Mouse (Mus musculus) heart, postnatal 0 days (tissue): Measurements from ENCODE around the gene Dnajc10. TPM values are rescaled to one million over a fixed set of nuclear protein-coding genes. Genes with fewer than 3 reads are reported as not detected.

Experiments
- ATAC-seq: fragments of 200-750 bp; cut with Nextera tagmentation; 2 replicates; pipeline ENCODE4 v1.8.0; 2017; ENCODE audit warnings: low read depth, moderate number of reproducible peaks, moderate library complexity; ENCODE audit not compliant: insufficient read depth
- DNase-seq: peaks from one replicate; pipeline ENCODE4 v3.0.0-alpha.2; 2016; ENCODE audit warnings: low spot score
- H3K27ac ChIP-seq: fragments of 300-500 bp; sonication (generic); 2 replicates; pipeline ENCODE4 v1.5.1; 2014; ENCODE audit warnings: low read depth, mild to moderate bottlenecking
- H3K27me3 ChIP-seq: fragments of 300-500 bp; sonication (generic); 2 replicates; pipeline ENCODE4 v1.6.1; 2014; ENCODE audit warnings: low read length, mixed read lengths; ENCODE audit not compliant: control insufficient read depth, insufficient read depth
- H3K36me3 ChIP-seq: fragments of 300-500 bp; sonication (generic); replicated peaks from 2 replicates; pipeline ENCODE4 v1.6.1; 2014; ENCODE audit warnings: low read length, mixed read lengths; ENCODE audit not compliant: control insufficient read depth, insufficient read depth
- H3K4me1 ChIP-seq: fragments of 300-500 bp; sonication (generic); 2 replicates; pipeline ENCODE4 v1.6.1; 2014; ENCODE audit warnings: antibody characterized with exemption; ENCODE audit not compliant: control insufficient read depth, insufficient read depth
- H3K4me2 ChIP-seq: fragments of 300-500 bp; sonication (generic); 2 replicates; pipeline ENCODE4 v1.6.1; 2014; ENCODE audit warnings: low read depth, mild to moderate bottlenecking, low read length, moderate library complexity
- H3K4me3 ChIP-seq: fragments of 300-500 bp; sonication (generic); 2 replicates; pipeline ENCODE4 v1.5.1; 2014; ENCODE audit warnings: low read depth, low read length
- H3K9ac ChIP-seq: fragments of 300-500 bp; sonication (generic); replicated peaks from 2 replicates; pipeline ENCODE4 v1.6.1; 2014; ENCODE audit warnings: low read depth, low read length, mixed read lengths
- H3K9me3 ChIP-seq: fragments of 300-500 bp; sonication (generic); replicated peaks from 2 replicates; pipeline ENCODE4 v1.6.1; 2016; ENCODE audit warnings: low read length; ENCODE audit not compliant: control insufficient read depth
- CTCF ChIP-seq: IDR thresholded peaks from 2 replicates; pipeline ENCODE4 v1.5.1; 2016; ENCODE audit warnings: antibody characterized with exemption, control low read depth, low read depth
- EP300 ChIP-seq: IDR thresholded peaks from 2 replicates; pipeline ENCODE4 v1.6.1; 2016; ENCODE audit warnings: antibody characterized with exemption, low read depth
- WGBS: fragments of 180-500 bp; shearing (Covaris S2); extraction: QIAGEN DNeasy Blood & Tissue Kit; methylation state at CpG from one replicate; pipeline ENCODE4 v1.1.7; 2014; 5-methylcytosine and 5-hydroxymethylcytosine counted together
- polyA plus RNA-seq: library from polyadenylated mRNA; unstranded; fragments of >200 nt; fragmentation: Nextera tagmentation; extraction: Ambion mirVana; gene quantifications from 2 replicates; pipeline ENCODE4 v1.2.1, GENCODE M21; 2015
- total RNA-seq: library from RNA; depleted of rRNA; stranded (reverse); fragments of >200 nt; gene quantifications from 2 replicates; pipeline ENCODE4 v1.2.3, GENCODE M21; 2014; ENCODE audit warnings: low replicate concordance

Dnajc10 gene
- total and polyA plus RNA-seq, 2 experiments from 2014 or later, result 30.8 to 45.2 TPM

GRCm38 (mm10) chr2:80314201-80314600 lies 1.1 kb upstream of the Dnajc10 start:
- Histone ChIP-seq H3K9me3 (no peaks in the 10 kb centered on the region), H3K4me3 (peak overlapping the region; percentile 88; the same call in 1 of the 2 replicates), H3K36me3 (peaks cover 5% of the 10 kb centered on the region; the same call in 1 of the 2 replicates), H3K27ac (no peak overlapping the region), H3K27me3 (no peaks in the 10 kb centered on the region), H3K4me2 (no peak overlapping the region), H3K4me1 (peaks cover 12% of the 10 kb centered on the region; the same call in 1 of the 2 replicates), H3K9ac (no peak overlapping the region)
- 44% methylated on average over 1 of the region's 1 CpGs for WGBS
- no peak for DNase-seq
- no peak for TF ChIP-seq CTCF
- no peak for ATAC-seq

GRCm38 (mm10) chr2:80314854-80315241 lies 418 bp upstream of the Dnajc10 start:
- Histone ChIP-seq H3K9me3 (no peaks in the 10 kb centered on the region), H3K27ac (peak overlapping the region; percentile 88), H3K36me3 (peaks cover 9% of the 10 kb centered on the region; the same call in 1 of the 2 replicates), H3K9ac (peak overlapping the region; percentile 83), H3K4me3 (peak overlapping the region; percentile 88), H3K4me1 (peaks cover 12% of the 10 kb centered on the region; the same call in 1 of the 2 replicates), H3K4me2 (peak overlapping the region; percentile 81), H3K27me3 (no peaks in the 10 kb centered on the region)
- ATAC-seq, result 0 out of 2 replicates have a peak, but pooled peaks have one; percentile 4
- TF ChIP-seq EP300 (no peak), CTCF (no peak)
- 32% methylated on average over 7 of the region's 7 CpGs for WGBS
- no peak for DNase-seq

GRCm38 (mm10) chr2:80322878-80323277 lies 7.6 kb downstream of the Dnajc10 start:
- H3K4me2 ChIP-seq, result no peak overlapping the region
- H3K27me3 ChIP-seq, result no peaks in the 10 kb centered on the region
- H3K27ac ChIP-seq, result no peak overlapping the region
- no peak for ATAC-seq
- H3K9ac ChIP-seq, result no peak overlapping the region
- no peaks in the 10 kb centered on the region for H3K9me3 ChIP-seq
- H3K4me1 ChIP-seq, result no peaks in the 10 kb centered on the region
- peaks cover 55% of the 10 kb centered on the region for H3K36me3 ChIP-seq
- WGBS, result 89% methylated on average over 4 of the region's 4 CpGs
- H3K4me3 ChIP-seq, result no peak overlapping the region
- DNase-seq, result no peak
- TF ChIP-seq CTCF, result no peak
- no peak for TF ChIP-seq EP300

GRCm38 (mm10) chr2:80325779-80326178 lies 10.5 kb downstream of the Dnajc10 start:
- no peaks in the 10 kb centered on the region for H3K9me3 ChIP-seq
- no peaks in the 10 kb centered on the region for H3K4me1 ChIP-seq
- WGBS, result 91% methylated on average over 2 of the region's 2 CpGs
- no peak for ATAC-seq
- no peak overlapping the region for H3K27ac ChIP-seq
- H3K9ac ChIP-seq, result no peak overlapping the region
- no peak overlapping the region for H3K4me2 ChIP-seq
- no peak overlapping the region for H3K4me3 ChIP-seq
- TF ChIP-seq EP300 (no peak), CTCF (no peak)
- no peaks in the 10 kb centered on the region for H3K27me3 ChIP-seq
- no peak for DNase-seq
- peaks cover 61% of the 10 kb centered on the region for H3K36me3 ChIP-seq

- ATAC-seq (no peak), DNase-seq (no peak)
- TF ChIP-seq EP300 (no peak), CTCF (no peak)
- Histone ChIP-seq H3K4me3 (no peak overlapping the region), H3K27me3 (no peaks in the 10 kb centered on the region), H3K27ac (no peak overlapping the region), H3K4me1 (no peaks in the 10 kb centered on the region), H3K9me3 (no peaks in the 10 kb centered on the region), H3K36me3 (peaks cover 57% of the 10 kb centered on the region), H3K4me2 (no peak overlapping the region), H3K9ac (no peak overlapping the region)
- 86% methylated on average over 6 of the region's 6 CpGs for WGBS
These were observed 12.0 kb downstream of the Dnajc10 start for GRCm38 (mm10) chr2:80327272-80327671.

GRCm38 (mm10) chr2:80328961-80329653 lies 13.8 kb downstream of the Dnajc10 start:
- WGBS, result 90% methylated on average over 7 of the region's 7 CpGs
- no peaks in the 10 kb centered on the region for H3K4me1 ChIP-seq

More at GRCm38 (mm10) chr2:80328961-80329653, 13.8 kb downstream of the Dnajc10 start:
- Histone ChIP-seq H3K36me3 (peaks cover 52% of the 10 kb centered on the region), H3K9me3 (no peaks in the 10 kb centered on the region), H3K27me3 (no peaks in the 10 kb centered on the region), H3K4me3 (no peak overlapping the region), H3K4me2 (no peak overlapping the region), H3K9ac (no peak overlapping the region), H3K27ac (no peak overlapping the region)
- TF ChIP-seq EP300 (no peak), CTCF (no peak)
- ATAC-seq (no peak), DNase-seq (no peak)
